Mouse (Mus musculus) MN1 (cell line): ENCODE measurements around the gene Edc4.
A peak's percentile ranks its signal among the peaks of the same experiment; 100 is the strongest.

ENCODE experiments used
- DNase-seq: peaks from one replicate; pipeline ENCODE4 v3.0.0-alpha.2; 2016; ENCODE audit warnings: low spot score

The Edc4 gene

DNA sequence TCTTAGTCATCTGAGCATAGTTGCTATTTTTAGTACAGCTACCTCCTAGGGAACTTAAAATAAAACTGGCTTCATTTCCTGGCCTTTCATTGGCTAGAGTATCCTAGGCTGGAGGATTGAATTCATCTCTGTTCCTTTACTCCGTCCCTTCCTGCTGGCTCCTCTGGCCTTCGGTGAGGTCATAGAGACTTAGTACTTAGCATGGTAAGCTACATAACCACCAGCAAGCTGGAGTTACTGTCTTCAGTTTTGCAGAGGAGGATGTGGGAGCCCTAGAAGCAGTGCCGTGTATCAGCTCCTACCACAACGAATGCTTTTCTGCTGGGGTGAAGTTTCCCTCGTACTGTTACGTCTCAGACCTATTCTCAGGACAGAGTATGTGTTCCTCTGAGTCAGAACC is 6.4 kb upstream of the Edc4 start:
- no peak for DNase-seq

DNA sequence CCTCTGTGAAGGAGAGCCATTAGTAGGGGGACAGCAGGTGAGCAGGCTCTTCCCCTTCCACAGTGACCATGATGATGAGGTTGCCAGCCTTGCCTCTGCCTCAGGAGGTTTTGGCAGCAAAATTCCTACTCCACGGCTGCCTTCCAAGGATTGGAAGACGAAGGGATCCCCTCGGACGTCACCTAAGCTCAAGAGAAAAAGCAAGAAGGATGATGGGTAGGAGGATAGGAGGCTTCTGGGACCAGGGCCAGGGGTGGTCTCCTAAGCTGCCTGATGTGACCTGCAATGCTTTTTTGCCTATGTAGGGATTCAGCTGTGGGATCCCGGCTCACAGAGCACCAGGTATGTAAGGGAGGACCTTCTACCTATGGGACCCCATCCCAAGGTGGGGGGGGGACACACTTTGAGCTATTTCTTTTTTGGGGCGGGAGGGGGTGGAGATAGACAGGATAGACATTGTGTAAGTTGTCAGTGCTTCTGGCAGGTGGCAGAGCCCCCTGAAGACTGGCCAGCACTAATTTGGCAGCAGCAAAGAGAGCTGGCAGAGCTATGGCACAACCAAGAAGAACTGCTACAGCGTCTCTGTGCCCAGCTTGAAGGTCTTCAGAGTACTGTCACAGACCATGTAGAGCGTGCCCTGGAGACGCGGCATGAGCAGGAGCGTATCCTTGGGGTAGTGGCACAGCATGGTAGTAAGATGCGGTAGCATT is 9.2 kb downstream of the Edc4 start:
- no peak for DNase-seq

DNA sequence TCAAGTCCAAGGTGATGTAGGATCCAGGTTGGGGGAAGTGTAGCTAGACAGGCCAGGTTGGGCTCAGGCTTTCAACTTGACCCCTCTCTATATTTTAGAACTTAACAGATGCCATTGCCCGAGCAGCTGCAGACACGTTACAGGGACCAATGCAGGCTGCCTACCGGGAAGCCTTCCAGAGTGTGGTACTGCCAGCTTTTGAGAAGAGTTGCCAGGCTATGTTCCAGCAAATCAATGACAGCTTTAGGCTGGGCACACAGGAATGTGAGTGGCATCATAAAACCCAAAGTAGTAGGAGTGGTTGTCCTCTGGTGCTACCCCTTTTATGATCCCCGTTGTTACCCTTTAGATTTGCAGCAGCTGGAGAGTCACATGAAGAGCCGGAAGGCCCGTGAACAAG is 10.2 kb downstream of the Edc4 start:
- no peak for DNase-seq

DNA sequence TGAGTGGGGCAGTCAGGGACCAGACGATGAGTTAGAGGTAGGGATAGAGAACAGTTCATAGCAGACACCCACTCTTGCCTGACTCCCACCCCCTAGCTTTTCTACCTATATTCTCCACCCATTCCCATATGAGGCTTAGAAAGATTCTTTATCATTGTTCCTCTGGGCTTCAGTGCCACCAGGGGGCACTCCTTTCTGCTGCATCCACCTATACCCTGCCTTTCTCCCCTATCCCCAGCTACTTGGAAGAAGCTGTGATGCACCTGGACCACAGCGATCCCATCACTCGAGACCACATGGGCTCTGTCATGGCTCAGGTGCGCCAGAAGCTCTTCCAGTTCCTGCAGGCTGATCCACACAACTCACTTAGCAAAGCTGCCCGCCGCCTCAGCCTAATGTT is 11.8 kb downstream of the Edc4 start:
- DNase-seq: peak; percentile 48

DNA sequence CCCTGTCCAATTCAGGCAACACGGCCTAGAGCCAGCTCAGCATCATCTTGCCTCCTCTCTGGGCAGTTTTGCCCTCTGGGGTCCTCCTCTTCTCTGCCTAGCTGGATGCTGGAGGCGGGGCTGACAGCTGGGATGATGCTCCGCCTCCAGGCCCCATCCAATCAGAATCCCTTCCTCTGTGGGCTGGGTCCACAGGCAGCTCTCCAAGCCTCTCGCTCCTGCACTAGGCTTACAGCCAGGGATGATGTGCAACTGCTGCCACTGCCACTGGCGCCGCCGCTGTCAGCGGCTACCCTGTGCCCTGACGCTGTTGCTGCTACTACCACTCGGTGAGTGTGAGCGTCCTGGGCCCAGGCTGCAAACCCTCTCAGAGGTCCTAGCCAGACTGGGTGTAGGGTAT is 12.7 kb downstream of the Edc4 start, which contains the start of gene Nrn1l:
Gene Nrn1l (plus strand): TSS at position 229 of the 400 bp plus-strand sequence.
- DNase-seq: peak; percentile 92

DNA sequence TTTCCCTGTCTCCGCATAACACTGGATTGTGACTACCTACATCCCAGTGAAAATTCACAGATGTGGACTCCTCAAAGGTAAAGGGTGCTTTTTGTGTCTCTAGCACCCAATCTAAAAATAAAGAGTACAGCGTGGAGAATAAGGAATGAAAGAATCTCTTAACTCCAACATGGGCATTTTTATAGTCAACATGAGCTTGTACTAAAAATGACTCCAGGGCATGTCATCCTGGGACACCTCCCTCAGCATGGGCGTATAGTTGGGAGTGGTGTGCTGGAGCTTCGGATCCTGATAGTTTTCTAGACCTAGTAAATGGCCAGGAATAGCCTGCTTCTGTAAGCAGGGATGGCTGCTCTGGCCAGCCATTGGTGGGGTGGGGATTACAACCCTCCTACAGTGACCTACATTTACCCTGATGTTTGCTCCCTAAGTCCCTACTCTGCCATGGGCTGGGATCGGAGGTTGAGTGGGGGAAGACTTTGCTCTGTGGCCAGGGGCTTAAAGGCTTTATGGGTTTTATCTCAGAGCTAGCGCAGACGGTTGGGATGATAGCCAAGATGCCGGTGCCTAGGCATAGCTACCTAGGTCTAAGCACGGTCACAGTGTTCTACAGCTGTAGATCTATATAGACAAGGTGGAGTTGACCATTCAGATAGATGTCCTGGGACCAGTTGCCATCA is 17.3 kb downstream of the Edc4 start:
- no peak for DNase-seq

DNA sequence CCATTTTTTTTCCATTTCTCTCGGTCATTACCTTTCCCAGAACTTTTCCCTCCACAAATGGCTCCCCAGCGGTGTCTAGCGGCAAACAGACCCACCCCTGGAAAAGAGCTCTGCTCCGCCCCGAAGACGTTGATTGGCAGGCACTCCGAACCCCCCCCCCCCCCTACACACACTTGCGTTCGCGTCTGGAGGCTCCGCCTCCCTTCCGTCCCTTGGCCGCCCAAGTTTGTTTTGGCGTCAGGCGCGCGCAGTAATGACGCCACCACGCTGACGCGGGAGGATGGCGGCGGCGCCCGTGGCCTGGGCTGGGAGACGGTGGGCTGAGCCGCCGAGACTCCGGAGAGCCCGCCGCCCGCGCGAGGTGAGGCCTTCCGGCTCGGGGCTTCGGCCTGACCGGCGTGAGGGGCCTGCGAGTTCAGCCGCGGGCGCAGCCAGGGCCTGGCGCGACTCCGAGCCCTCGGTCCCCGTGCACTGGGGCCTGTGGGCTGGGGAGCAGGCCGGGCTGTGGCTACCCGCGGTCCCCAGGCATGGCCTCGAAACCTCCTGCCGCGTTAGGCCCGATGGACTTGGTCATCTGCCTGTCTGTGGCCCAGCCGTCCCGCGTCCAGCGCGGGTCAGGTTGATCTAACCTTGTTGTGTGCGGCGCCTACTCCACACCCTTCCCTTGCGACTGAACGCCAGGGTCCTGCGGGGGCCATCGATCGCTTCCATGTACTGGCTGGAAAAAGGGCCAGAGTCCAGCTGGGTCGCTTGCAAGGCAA is 19.7 kb downstream of the Edc4 start, which contains the start of gene Pskh1:
Gene Pskh1 (plus strand): TSS at position 262 of the 761 bp plus-strand sequence.
- peak; percentile 95 for DNase-seq

DNA sequence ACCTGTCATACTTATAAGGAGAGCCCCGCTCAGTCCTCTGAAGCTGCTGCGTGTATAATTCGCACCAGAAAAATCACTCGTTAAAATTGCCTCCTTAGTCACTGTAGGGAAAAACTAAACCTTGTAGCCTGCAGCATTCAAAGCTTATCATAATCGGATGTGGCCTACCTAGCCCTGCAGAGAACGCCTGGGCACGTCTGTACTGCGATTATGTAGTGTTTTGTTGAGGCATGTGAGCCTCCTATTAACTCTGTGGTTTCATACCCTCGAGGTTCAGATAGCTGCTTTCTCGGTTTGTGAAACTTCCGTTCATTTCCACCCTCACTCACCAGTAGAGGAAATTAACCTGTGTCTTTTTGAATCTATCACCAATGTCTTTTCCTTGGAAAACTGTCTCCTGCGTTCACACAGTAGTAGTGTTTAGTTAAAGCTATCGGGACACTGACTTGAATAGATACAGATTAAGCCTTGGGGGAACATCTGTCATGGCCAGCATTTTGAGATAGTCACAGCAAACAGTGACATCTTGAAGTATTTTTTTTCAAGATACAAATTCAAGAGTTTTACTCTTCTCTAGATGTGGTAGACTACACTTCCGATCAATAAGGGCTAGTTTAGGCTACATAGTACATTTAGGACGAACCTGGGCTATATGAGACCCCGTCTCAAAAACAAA is 20.4 kb downstream of the Edc4 start:
- no peak for DNase-seq

DNA sequence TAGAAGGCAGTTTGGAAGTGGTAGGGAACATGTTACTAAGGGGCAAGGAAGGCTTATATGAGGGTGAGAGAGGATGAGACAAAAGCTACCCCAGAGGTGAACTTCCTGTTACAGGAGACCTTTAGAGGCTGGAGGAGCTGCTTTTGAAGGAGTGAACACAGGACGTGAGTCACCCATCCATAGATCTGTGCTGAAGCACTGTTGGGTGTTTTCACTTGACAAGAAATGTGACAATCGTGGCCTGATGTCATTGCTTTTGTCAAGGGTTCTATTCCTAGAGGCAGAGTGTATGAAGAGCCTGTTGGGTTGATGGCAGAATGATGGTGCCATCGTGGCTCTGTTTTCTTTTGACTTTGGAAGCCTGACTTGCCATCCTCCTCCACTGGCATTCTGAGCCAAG is 38.7 kb downstream of the Edc4 start:
- DNase-seq: no peak

DNA sequence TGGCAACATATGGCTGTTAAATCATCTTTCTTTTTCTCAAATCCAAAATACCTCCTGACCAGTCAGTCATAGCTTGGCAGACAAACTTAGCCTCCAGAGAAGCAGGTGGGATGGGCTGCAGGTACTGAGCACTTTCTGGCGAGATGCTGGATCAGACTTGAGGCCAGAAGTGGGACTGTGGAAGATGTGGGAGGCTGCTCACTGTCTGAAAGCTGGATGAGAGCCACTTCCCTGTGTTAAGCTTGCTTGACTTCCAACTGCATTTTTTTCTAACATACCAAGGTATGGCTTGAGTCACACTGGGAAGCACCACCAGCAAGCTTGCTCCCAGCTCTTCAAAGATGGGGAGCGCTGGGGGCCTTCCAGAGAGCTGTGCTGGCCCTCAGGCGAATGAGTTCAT is 44.4 kb downstream of the Edc4 start:
- no peak for DNase-seq

DNA sequence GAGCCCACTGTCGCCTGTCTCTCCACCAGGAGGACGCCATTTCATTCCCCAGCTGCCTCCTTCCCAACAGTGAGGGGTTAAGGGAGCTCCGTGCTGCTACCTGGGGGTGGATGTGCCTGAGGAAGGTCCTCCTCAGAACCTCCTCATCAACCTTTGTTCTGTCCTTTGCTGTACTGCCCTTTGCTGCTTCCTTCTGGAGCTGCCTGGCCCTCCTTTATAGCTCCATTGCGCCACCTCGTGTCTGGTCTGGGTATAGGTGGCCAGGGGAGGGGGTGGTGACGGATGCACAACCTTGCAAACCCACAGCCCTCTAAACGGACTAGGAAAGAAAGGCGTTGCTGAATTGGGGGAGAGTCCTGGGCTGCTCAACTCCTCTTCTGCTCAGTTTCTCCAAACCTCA is 49.9 kb downstream of the Edc4 start:
- peak; percentile 80 for DNase-seq

DNA sequence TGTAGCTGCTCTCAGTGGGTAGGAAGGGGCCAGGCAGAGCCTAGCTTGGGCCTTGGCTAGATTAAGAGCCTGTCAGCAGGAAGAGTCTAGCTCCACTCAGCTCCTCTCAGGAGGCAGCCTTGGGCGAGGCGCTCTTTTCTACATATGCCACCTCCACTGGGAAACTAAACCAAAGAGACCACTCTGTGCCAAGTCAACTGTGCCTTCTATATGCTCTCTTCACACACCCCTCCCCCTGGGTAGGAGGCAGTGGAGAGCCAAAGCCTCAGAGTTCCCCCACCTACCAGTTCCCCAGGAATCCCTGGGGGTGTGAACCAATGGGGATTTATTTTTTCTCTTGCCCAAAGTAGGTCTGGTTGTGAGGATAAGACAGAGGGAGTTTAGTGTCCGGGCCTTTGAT is 50.6 kb downstream of the Edc4 start:
- DNase-seq: no peak

DNA sequence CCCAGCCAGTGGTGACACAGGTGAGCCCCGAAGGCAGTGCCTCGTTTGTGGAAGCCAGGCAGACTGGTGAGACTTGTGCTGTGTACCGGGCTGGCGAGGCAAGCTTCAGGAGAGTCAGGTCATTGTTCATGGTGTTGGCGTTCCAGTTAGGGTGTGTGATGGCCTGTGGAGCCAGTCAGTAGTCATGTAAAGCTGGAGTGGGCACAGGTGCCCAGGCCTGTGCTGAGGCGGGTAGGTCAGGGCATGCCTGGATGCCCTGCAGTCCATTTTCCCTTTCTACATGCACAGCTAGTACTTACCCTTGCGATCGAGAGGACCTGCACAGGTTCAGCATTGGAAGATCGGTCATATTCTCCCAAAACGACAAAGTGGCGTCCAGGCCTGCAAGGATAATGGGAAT is 51.8 kb downstream of the Edc4 start:
- no peak for DNase-seq

DNA sequence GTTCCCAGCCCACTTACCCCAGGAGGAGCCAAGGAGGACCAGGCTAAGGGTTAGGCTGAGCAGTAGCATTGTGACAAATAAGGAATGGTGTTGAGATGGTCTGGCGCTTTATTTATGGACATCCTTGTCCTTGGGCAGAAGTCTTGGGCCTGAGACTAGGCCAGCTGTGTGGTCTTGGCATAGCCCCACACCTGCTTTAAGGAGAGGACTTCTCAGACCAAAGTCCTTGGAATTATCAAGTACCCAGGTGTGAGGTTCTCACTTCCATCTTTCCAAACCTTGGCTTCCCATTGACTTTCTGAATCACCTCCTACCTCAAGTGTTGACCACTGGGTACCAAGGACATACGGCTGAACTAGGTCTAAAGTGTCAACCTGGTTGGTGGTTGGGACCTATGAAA is 53.1 kb downstream of the Edc4 start, which contains the start of gene Ctrl:
Gene Ctrl (minus strand): TSS at position 101 of the 400 bp plus-strand sequence.
- no peak for DNase-seq

DNA sequence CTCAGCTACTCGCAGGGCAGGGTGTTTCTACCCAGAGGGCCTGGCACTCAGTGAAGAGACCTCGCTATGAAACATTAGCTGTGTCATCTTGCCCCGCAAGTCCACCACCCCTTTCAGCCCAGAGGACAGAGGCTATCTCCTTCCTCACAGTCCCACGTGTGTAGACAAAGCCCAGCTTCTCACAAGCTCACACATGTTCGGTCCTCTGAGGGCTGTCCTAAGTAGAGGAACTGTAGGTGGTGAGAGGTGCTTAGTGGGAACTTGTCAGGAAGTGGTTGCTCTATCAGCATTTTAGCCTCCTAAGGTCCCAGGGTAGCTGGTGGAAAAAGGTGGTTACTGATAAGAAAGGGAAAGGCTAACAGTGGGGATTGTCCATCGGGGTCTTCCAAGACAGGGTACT is 54.4 kb downstream of the Edc4 start:
- DNase-seq: no peak

DNA sequence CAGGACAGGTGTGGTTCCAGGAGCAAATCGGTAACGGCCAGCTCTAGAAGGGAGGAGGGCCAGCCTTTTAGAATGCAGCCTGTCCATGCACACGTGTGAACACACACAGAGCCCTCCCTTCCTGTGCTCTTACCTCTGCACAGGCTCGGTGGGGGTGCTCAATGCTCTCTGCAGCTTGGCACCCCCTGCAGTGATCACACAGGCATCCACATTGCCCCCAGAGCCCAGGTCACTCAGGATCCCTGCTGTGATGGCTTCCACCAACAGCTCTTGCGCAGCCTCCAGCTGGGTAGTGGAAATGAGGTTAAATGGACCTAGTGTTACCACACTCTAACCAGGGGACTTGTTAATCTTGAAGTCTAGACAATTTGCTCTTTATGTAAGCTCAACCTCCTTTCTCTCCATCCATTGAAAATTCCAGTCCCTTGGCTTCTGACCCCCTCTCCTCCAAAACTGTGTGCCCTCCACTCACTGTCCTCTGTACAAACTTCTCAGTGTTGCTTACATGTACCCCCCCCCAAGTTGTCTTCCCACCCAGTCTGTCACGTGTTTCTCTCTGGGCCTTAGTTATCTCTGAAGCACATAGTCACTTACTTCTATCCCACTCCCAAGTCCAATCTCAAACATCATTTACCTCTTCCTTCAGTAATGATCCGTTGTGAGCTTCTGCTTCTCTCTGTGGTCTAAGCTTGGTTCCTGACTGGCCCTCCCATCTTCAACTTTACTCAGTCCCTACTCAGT is 55.4 kb downstream of the Edc4 start:
- no peak for DNase-seq

DNA sequence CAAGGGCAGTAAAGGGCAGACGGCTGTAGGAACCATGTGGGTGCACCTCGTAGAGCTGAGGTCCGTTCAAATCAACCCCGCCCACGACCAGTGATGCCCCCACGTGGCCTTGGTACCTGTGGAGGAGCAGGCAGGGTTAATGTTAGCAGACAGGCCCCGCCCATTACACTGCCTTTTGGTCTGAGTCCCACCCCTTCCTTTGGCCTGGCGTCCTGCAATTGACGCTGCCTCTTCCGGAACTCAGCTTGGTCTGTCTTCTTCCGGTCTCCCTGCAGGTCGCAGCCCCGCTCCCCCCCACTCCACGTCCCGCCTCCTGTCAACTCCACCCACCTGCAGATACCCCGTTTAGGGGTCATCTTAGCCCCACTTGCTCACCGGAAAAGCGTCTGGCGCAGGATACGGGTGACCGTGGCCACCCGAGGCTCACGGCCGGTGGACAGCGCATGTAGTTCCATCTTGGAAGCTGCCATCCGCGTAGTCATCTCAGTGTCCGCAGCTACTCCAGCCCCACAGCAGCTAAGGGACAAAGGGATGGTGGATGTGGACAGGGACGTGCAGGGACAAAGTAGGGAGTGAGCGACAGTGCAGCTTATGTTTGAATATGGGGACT is 56.3 kb downstream of the Edc4 start:
- DNase-seq: peak; percentile 89

DNA sequence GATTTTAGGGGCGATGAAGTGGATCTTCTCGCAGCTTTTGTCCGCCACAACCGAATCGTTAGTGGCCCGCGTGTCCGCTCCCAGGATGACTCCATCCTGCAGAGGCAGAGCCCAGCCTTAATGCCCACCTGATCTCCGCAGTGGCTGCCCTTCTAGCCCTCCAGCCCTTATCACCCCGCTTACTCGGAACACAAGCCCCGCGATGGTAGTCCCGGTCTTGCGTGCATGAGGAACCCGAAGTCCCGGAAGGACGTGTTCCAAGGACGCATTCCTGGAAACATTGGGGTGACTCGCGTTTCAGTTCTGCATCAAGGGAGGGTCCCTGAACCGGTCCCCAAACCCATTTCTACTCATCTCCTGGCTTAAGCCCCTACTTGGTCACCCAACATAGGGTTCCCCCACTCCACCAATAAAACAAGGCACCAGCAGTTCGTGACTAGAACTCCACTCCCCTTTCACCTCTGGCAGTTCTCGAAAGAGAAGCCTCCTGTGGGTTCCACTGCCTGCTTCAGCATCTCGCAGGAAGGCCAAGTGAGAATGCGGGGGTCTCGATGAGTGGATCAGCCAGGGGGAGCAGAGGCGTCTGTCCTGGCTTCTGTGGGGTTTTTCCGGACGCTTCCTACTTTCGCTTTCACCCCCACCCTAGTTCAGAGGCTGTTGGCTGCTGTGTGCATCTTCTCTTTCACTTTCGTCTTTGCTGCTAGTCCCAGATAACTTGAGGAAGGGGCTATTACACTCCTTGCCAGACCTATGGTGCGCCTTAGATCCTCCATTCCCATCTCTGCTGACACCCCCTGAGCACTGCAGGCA is 57.0 kb downstream of the Edc4 start:
- peak; percentile 63 for DNase-seq

DNA sequence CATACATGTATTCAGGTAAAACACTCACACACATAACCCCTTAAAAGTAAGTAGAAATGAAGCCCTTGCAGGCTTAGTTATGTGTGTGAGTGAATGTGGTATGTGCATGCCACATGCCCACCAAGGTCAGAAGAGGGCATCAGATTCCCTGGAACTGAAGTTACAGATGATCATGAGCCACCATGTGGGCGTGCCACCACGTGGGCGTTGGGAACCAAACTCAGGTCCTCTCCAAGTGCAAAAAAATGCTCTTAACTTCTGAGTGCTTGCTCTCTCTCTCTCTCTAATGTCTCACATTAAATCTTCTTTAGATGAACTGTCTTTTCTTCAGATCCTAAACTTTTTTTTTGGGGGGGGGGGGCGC is 57.6 kb downstream of the Edc4 start, which contains the start of gene Psmb10:
Gene Psmb10 (minus strand): TSS at position 139 of the 364 bp plus-strand sequence.
- peak; percentile 70 for DNase-seq

DNA sequence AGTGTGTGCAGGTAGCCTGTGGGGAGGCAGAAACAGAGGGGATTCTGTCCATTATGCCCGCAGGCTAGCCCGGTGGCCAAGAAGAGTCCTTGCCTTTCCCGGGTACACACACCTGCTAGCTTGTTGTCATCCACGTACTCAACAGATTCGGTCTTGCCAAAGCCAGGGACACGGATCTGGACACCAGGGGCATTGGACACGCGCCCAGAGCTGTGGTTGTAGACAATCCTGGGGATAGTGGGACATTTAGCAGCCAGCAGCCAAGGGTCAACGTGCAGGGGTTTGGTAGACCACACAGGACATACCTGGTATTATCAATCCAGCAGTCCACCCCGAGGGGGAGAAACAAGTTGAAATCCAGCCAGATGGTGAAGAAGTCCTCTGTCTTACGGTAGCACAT is 61.3 kb downstream of the Edc4 start:
- DNase-seq: no peak
